Mouse (Mus musculus) hindbrain, embryonic 10.5 days (tissue): Measurements from ENCODE around the gene Olfr61. TPM values are rescaled to one million over a fixed set of nuclear protein-coding genes. Genes with fewer than 3 reads are reported as not detected.
A peak's percentile ranks its signal among the peaks of the same experiment; 100 is the strongest.
"Not testable (repeated sequence)": the region's sequence is repeated elsewhere in the genome, so short reads cannot be mapped to it uniquely, and the experiment has no call there.

Experiments
- DNase-seq: peaks from one replicate; pipeline ENCODE4 v3.0.0-alpha.2; 2017; ENCODE audit warnings: low spot score
- H3K27ac ChIP-seq: fragments of 300-500 bp; sonication (generic); 2 replicates; pipeline ENCODE4 v1.5.1; 2016; ENCODE audit warnings: mild to moderate bottlenecking, moderate library complexity
- H3K27me3 ChIP-seq: fragments of 300-500 bp; sonication (generic); 2 replicates; pipeline ENCODE4 v1.6.1; 2016; ENCODE audit warnings: mild to moderate bottlenecking; ENCODE audit not compliant: poor library complexity, insufficient read depth, severe bottlenecking
- H3K36me3 ChIP-seq: fragments of 300-500 bp; sonication (generic); 2 replicates; pipeline ENCODE4 v1.6.1; 2016; ENCODE audit warnings: mild to moderate bottlenecking, moderate library complexity
- H3K4me1 ChIP-seq: fragments of 300-500 bp; sonication (generic); replicated peaks from 2 replicates; pipeline ENCODE4 v1.6.1; 2016; ENCODE audit warnings: mild to moderate bottlenecking
- H3K4me3 ChIP-seq: fragments of 300-500 bp; sonication (generic); 2 replicates; pipeline ENCODE4 v1.5.1; 2016; ENCODE audit warnings: mild to moderate bottlenecking, moderate library complexity
- H3K9me3 ChIP-seq: fragments of 300-500 bp; sonication (generic); 2 replicates; pipeline ENCODE4 v1.6.1; 2016; ENCODE audit warnings: mild to moderate bottlenecking, moderate library complexity
- WGBS: fragments of 180-500 bp; shearing (Covaris S2); methylation state at CpG from one replicate; pipeline ENCODE4 v1.1.7; 2016; 5-methylcytosine and 5-hydroxymethylcytosine counted together
- polyA plus RNA-seq: library from polyadenylated mRNA; unstranded; fragments of >200 nt; fragmentation: Nextera tagmentation; extraction: Ambion mirVana; gene quantifications from 2 replicates; pipeline ENCODE4 v1.2.1, GENCODE M21; 2016

The Olfr61 gene
- polyA plus RNA-seq: not detected in 2 replicates

GRCm38 (mm10) chr7:140628670-140629069 is at the start of gene Olfr61:
Gene Olfr61, plus strand, starts transcription at chr7:140628970.
- H3K4me3 ChIP-seq, H3K9me3 ChIP-seq, H3K27me3 ChIP-seq, H3K27ac ChIP-seq, H3K4me1 ChIP-seq, H3K36me3 ChIP-seq, DNase-seq: not testable (repeated sequence)
- 89% methylated on average over 3 of the region's 3 CpGs for WGBS

GRCm38 (mm10) chr7:140600969-140601368 is 27.8 kb upstream of the Olfr61 start, which contains the start of gene Olfr46:
Gene Olfr46, plus strand, starts transcription at chr7:140601269.
- H3K27me3 ChIP-seq, H3K36me3 ChIP-seq, H3K4me1 ChIP-seq, H3K9me3 ChIP-seq, H3K4me3 ChIP-seq, DNase-seq, H3K27ac ChIP-seq: not testable (repeated sequence)
- WGBS: 77% methylated on average over 2 of the region's 2 CpGs

GRCm38 (mm10) chr7:140630559-140630958 is 1.8 kb downstream of the Olfr61 start:
- no peak overlapping the region for H3K27ac ChIP-seq
- no peak for DNase-seq
- 77% methylated on average over 1 of the region's 1 CpGs for WGBS
- no peaks in the 10 kb centered on the region for H3K9me3 ChIP-seq
- H3K4me3 ChIP-seq: no peak overlapping the region
- no peaks in the 10 kb centered on the region for H3K36me3 ChIP-seq
- H3K27me3 ChIP-seq: no peaks in the 10 kb centered on the region
- no peaks in the 10 kb centered on the region for H3K4me1 ChIP-seq

DNA sequence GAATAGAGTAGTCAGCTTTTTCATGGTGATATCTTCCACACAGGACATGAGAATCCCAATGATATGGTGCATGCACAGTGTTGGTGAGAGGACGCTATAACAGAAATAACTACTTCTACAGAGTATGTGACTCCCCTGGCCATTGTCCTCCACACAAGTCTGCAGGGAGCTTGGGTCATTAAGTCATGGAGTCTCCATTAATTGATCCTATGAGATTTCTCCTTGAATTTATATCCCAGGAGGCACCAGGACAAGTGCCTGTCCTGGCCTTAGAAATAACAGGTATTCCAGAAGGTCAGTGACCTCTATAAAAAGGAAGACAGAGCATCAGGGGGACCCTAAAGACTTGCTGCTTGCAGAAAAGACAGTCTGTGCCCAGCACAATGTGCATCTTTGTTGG is 17.4 kb downstream of the Olfr61 start, which contains the start of gene Olfr53:
Gene Olfr53, plus strand, starts transcription at position 301 of the 400 bp plus-strand sequence.
- Histone ChIP-seq H3K27me3 (no peaks in the 10 kb centered on the region), H3K9me3 (no peaks in the 10 kb centered on the region), H3K4me1 (no peaks in the 10 kb centered on the region), H3K36me3 (no peaks in the 10 kb centered on the region), H3K27ac (no peak within 1 kb of the TSS), H3K4me3 (no peak within 1 kb of the TSS)
- WGBS: 84% methylated on average over 1 of the region's 1 CpGs
- DNase-seq: no peak

- no peaks in the 10 kb centered on the region for H3K9me3 ChIP-seq
- no peak within 1 kb of the TSS for H3K27ac ChIP-seq
- H3K4me3 ChIP-seq: no peak within 1 kb of the TSS
- no peaks in the 10 kb centered on the region for H3K36me3 ChIP-seq
- DNase-seq: no peak
- WGBS: 84% methylated on average over 4 of the region's 4 CpGs
- no peaks in the 10 kb centered on the region for H3K27me3 ChIP-seq
- no peaks in the 10 kb centered on the region for H3K4me1 ChIP-seq
These were observed 30.9 kb downstream of the Olfr61 start, which contains the start of gene Olfr539 for GRCm38 (mm10) chr7:140659630-140660029. Gene Olfr539, plus strand, starts transcription at chr7:140659930.

- H3K4me1 ChIP-seq, H3K9me3 ChIP-seq, H3K27ac ChIP-seq, H3K4me3 ChIP-seq, H3K27me3 ChIP-seq, DNase-seq, H3K36me3 ChIP-seq: not testable (repeated sequence)
- 90% methylated on average over 3 of the region's 3 CpGs for WGBS
These were observed 41.9 kb downstream of the Olfr61 start for GRCm38 (mm10) chr7:140670693-140671092.

- 1% methylated on average over 6 of the region's 6 CpGs for WGBS
- no peaks in the 10 kb centered on the region for H3K27me3 ChIP-seq
- H3K36me3 ChIP-seq: no peaks in the 10 kb centered on the region
- H3K27ac ChIP-seq: no peak overlapping the region
- H3K9me3 ChIP-seq: peaks cover 10% of the 10 kb centered on the region; the same call in 1 of the 2 replicates
- peaks cover 6% of the 10 kb centered on the region; the same call in 1 of the 2 replicates for H3K4me1 ChIP-seq
- peak overlapping the region; percentile 1; the same call in 1 of the 2 replicates for H3K4me3 ChIP-seq
- DNase-seq: peak; percentile 3
These were observed 47.1 kb downstream of the Olfr61 start for GRCm38 (mm10) chr7:140675863-140676262.

GRCm38 (mm10) chr7:140679591-140679990 is 50.8 kb downstream of the Olfr61 start:
- not testable (repeated sequence) for DNase-seq, H3K27me3 ChIP-seq, H3K4me3 ChIP-seq, H3K4me1 ChIP-seq, H3K36me3 ChIP-seq, H3K27ac ChIP-seq
- peaks cover 10% of the 10 kb centered on the region; the same call in 1 of the 2 replicates for H3K9me3 ChIP-seq
- 67% methylated on average over 4 of the region's 4 CpGs for WGBS

GRCm38 (mm10) chr7:140681651-140682050 is 52.9 kb downstream of the Olfr61 start, which contains the start of gene Olfr45:
Gene Olfr45, plus strand, starts transcription at chr7:140681951.
- Histone ChIP-seq H3K9me3 (peaks cover 10% of the 10 kb centered on the region; the same call in 1 of the 2 replicates), H3K27ac (no peak within 1 kb of the TSS), H3K4me3 (no peak within 1 kb of the TSS), H3K27me3 (no peaks in the 10 kb centered on the region), H3K4me1 (no peaks in the 10 kb centered on the region), H3K36me3 (no peaks in the 10 kb centered on the region)
- WGBS: 97% methylated on average over 1 of the region's 1 CpGs
- no peak for DNase-seq

Other genes starting within 250 kb of the Olfr61 start
- not detected in 2 replicates for gene Olfr531, start 226.1 kb upstream of the Olfr61 start, polyA plus RNA-seq
- not detected in 2 replicates for gene Olfr532, start 207.3 kb upstream of the Olfr61 start, polyA plus RNA-seq
- not detected in 2 replicates for gene Olfr533, start 165.6 kb upstream of the Olfr61 start, polyA plus RNA-seq
- not detected in 2 replicates for gene Olfr535, start 144.8 kb upstream of the Olfr61 start, polyA plus RNA-seq
- not detected in 2 replicates for gene Olfr536, start 121.6 kb upstream of the Olfr61 start, polyA plus RNA-seq
- gene Olfr538, start 61.1 kb upstream of the Olfr61 start, polyA plus RNA-seq: not detected in 2 replicates
- not detected in 2 replicates for gene Olfr46, start 27.7 kb upstream of the Olfr61 start, polyA plus RNA-seq
- not detected in 2 replicates for gene Olfr53, start 17.5 kb downstream of the Olfr61 start, polyA plus RNA-seq
- 0.01 TPM in 1 of 2 replicates, not detected in the other for gene Olfr539, start 31.0 kb downstream of the Olfr61 start, polyA plus RNA-seq
- not detected in 2 replicates for gene Olfr45, start 53.0 kb downstream of the Olfr61 start, polyA plus RNA-seq
- gene Olfr541, start 68.3 kb downstream of the Olfr61 start, polyA plus RNA-seq: not detected in 2 replicates
- gene Cyp2e1, start 134.8 kb downstream of the Olfr61 start, polyA plus RNA-seq: not detected in 2 replicates
- gene Syce1, start 158.9 kb downstream of the Olfr61 start, polyA plus RNA-seq: 0.27 TPM in 1 of 2 replicates, not detected in the other
- 3.5 and 5.1 TPM in 2 replicates for gene Zfp941, start 193.2 kb downstream of the Olfr61 start, polyA plus RNA-seq
- gene Urah, start 206.0 kb downstream of the Olfr61 start, polyA plus RNA-seq: 0.71 and 0.97 TPM in 2 replicates
- not detected in 2 replicates for gene Scgb1c1, start 216.6 kb downstream of the Olfr61 start, polyA plus RNA-seq
- gene Odf3, start 218.8 kb downstream of the Olfr61 start, polyA plus RNA-seq: not detected in 2 replicates
- not detected in 2 replicates for gene Gm45785, start 227.4 kb downstream of the Olfr61 start, polyA plus RNA-seq
- gene Ric8a, start 228.0 kb downstream of the Olfr61 start, polyA plus RNA-seq: 67.0 and 81.7 TPM in 2 replicates
- gene Bet1l, start 228.6 kb downstream of the Olfr61 start, polyA plus RNA-seq: 20.9 and 28.8 TPM in 2 replicates